Mouse (Mus musculus): Measurements from ENCODE around the gene Rdh5.

- TF ChIP-seq EP300 (IDR thresholded peaks at IDR 0.05; ENCODE audit: low read depth) (no peak), CTCF (IDR thresholded peaks at IDR 0.05; ENCODE audit: low read depth) (no peak)
Measured at GRCm38 (mm10) chr10:128960590-128961584, 38.2 kb upstream of the Rdh5 start, which contains the start of gene Mettl7b.
